Mouse (Mus musculus): ENCODE data around the gene Ube2o. TPM values are rescaled to one million over a fixed set of nuclear protein-coding genes. Genes with fewer than 3 reads are reported as not detected.

Gene Ube2o
- polyA plus RNA-seq, 1 experiment from 2014 or later, result 5.8 TPM

Other genes starting within 250 kb of the Ube2o start
- gene Foxj1, start 246.0 kb downstream of the Ube2o start, polyA plus RNA-seq (2015; fragmentation: Nextera tagmentation; extraction: Ambion mirVana), result 2.7 and 3.5 TPM in 2 replicates
- 6.1 and 6.8 TPM in 2 replicates for gene Rnf157, start 168.4 kb downstream of the Ube2o start, polyA plus RNA-seq (2015; fragmentation: Nextera tagmentation; extraction: Ambion mirVana)
- 51.2 and 51.4 TPM in 2 replicates for gene Ubald2, start 147.4 kb downstream of the Ube2o start, polyA plus RNA-seq (2015; fragmentation: Nextera tagmentation; extraction: Ambion mirVana)
- gene Qrich2, start 115.2 kb downstream of the Ube2o start, polyA plus RNA-seq (2015; fragmentation: Nextera tagmentation; extraction: Ambion mirVana), result 0.15 and 0.32 TPM in 2 replicates
- 217 and 226 TPM in 2 replicates for gene Prpsap1, start 87.2 kb downstream of the Ube2o start, polyA plus RNA-seq (2015; fragmentation: Nextera tagmentation; extraction: Ambion mirVana)
- 5.8 and 5.9 TPM in 2 replicates for gene Sphk1, start 50.5 kb downstream of the Ube2o start, polyA plus RNA-seq (2015; fragmentation: Nextera tagmentation; extraction: Ambion mirVana)
- gene Aanat, start 5.0 kb upstream of the Ube2o start, polyA plus RNA-seq (2015; fragmentation: Nextera tagmentation; extraction: Ambion mirVana), result not detected in 2 replicates
- 11.4 and 12.8 TPM in 2 replicates for gene Rhbdf2, start 45.6 kb upstream of the Ube2o start, polyA plus RNA-seq (2015; fragmentation: Nextera tagmentation; extraction: Ambion mirVana)
- gene Prcd, start 72.1 kb upstream of the Ube2o start, polyA plus RNA-seq (2015; fragmentation: Nextera tagmentation; extraction: Ambion mirVana), result 1.3 and 1.5 TPM in 2 replicates
- gene Cygb, start 72.9 kb upstream of the Ube2o start, polyA plus RNA-seq (2015; fragmentation: Nextera tagmentation; extraction: Ambion mirVana), result 17.0 and 17.5 TPM in 2 replicates
- not detected in 2 replicates for gene St6galnac1, start 194.1 kb upstream of the Ube2o start, polyA plus RNA-seq (2015; fragmentation: Nextera tagmentation; extraction: Ambion mirVana)
- 15.6 and 17.0 TPM in 2 replicates for gene Mxra7, start 246.6 kb upstream of the Ube2o start, polyA plus RNA-seq (2015; fragmentation: Nextera tagmentation; extraction: Ambion mirVana)

All from kidney, embryonic 16.5 days (tissue).